Mouse (Mus musculus): ENCODE measurements at regions not wholly inside any gene's neighbourhood (a gene's known extent, or its start where the extent isn't known, plus 50 kb on each side); places are given as distances from the start of the nearest gene placed in this dataset.
"Not testable (repeated sequence)": the region's sequence is repeated elsewhere in the genome, so short reads cannot be mapped to it uniquely, and the experiment has no call there.

DNA sequence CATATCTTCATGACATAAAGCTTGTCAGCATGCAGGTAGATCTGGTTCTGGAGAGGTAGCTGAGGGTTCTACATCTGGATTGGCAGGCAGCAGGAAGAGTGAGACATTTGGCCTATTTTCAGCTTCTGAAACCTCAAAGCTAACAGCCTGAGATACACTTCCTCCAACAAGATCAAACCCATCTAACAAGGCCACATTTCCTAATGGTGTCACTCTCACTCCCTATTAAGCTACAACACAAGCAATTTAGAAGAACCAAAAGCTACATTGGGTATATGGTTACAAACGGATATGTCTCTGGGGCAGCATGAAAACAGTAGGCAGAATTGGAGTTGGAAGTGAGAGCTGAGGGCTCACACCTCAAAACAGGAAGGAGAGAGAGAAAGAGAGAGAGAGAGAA, 325.7 kb upstream of the Nrxn1 start:
- no peaks in the 10 kb centered on the region for H3K36me3 ChIP-seq (ENCODE audit: control insufficient read depth, insufficient read depth, low read length, poor library complexity, severe bottlenecking)
- no peaks in the 10 kb centered on the region for H3K4me1 ChIP-seq (ENCODE audit: control insufficient read depth in 2 of 2, insufficient read depth in 2 of 2, low read length in 2 of 2, poor library complexity in 1 of 2)
- no peak for DNase-seq (ENCODE audit: low read depth, low spot score)
- H3K9me3 ChIP-seq (ENCODE audit: control insufficient read depth, insufficient read depth, low read depth, low read length), result no peaks in the 10 kb centered on the region
- H3K4me3 ChIP-seq (ENCODE audit: insufficient read depth in 1 of 2, low read depth in 1 of 2, low read length in 2 of 2, poor library complexity in 1 of 2, severe bottlenecking in 1 of 2), result no peak overlapping the region
- in situ Hi-C loops (cut with MboI; ENCODE audit: low sequenced_read_pairs in 2 of 2, unreplicated experiment in 2 of 2), result no loop called here
- no peak overlapping the region for H3K9ac ChIP-seq (ENCODE audit: insufficient read depth, low read depth, low read length, poor library complexity, severe bottlenecking)
- H3K27ac ChIP-seq (ENCODE audit: insufficient read depth, low read depth, low read length, poor library complexity, severe bottlenecking), result no peak overlapping the region
- no peak for TF ChIP-seq HCFC1 (IDR thresholded peaks at IDR 0.05; ENCODE audit: borderline replicate concordance, insufficient read depth, low read length)
- no peak for TF ChIP-seq ZC3H11A (IDR thresholded peaks at IDR 0.05; ENCODE audit: borderline replicate concordance, low read depth, low read length)
- no peak for TF ChIP-seq CHD2 (IDR thresholded peaks at IDR 0.05; ENCODE audit: low read depth, low read length)
- no peak for TF ChIP-seq MAFK (IDR thresholded peaks at IDR 0.05; ENCODE audit: insufficient read depth, low read depth, low read length)
- TF ChIP-seq ZNF384 (IDR thresholded peaks at IDR 0.05; ENCODE audit: low read depth, low read length), result no peak

- in situ Hi-C loops (cut with MboI; ENCODE audit: low sequenced_read_pairs in 2 of 2, unreplicated experiment in 2 of 2), result no loop called here
- no peak overlapping the region for H3K9ac ChIP-seq (ENCODE audit: insufficient read depth, low read depth, low read length, poor library complexity, severe bottlenecking)
These were observed 298.3 kb upstream of the Nrxn1 start for GRCm38 (mm10) chr17:91390969-91391764.

GRCm38 (mm10) chr17:91389937-91390623, 297.2 kb upstream of the Nrxn1 start:
- H3K9me3 ChIP-seq (ENCODE audit: control insufficient read depth, insufficient read depth, low read depth, low read length); H3K9ac ChIP-seq (ENCODE audit: insufficient read depth, low read depth, low read length, poor library complexity, severe bottlenecking); in situ Hi-C loops (cut with MboI; ENCODE audit: low sequenced_read_pairs in 2 of 2, unreplicated experiment in 2 of 2); DNase-seq (ENCODE audit: low read depth, low spot score); H3K4me1 ChIP-seq (ENCODE audit: control insufficient read depth in 2 of 2, insufficient read depth in 2 of 2, low read length in 2 of 2, poor library complexity in 1 of 2); H3K4me3 ChIP-seq (ENCODE audit: insufficient read depth in 1 of 2, low read depth in 1 of 2, low read length in 2 of 2, poor library complexity in 1 of 2, severe bottlenecking in 1 of 2); H3K27ac ChIP-seq (ENCODE audit: insufficient read depth, low read depth, low read length, poor library complexity, severe bottlenecking); H3K36me3 ChIP-seq (ENCODE audit: control insufficient read depth, insufficient read depth, low read length, poor library complexity, severe bottlenecking): not testable (repeated sequence)

More at GRCm38 (mm10) chr17:91390969-91391764, 298.3 kb upstream of the Nrxn1 start:
- no peak for DNase-seq (ENCODE audit: low read depth, low spot score)
- Histone ChIP-seq H3K27ac (ENCODE audit: insufficient read depth, low read depth, low read length, poor library complexity, severe bottlenecking) (no peak overlapping the region), H3K9me3 (ENCODE audit: control insufficient read depth, insufficient read depth, low read depth, low read length) (no peaks in the 10 kb centered on the region), H3K4me1 (ENCODE audit: control insufficient read depth in 2 of 2, insufficient read depth in 2 of 2, low read length in 2 of 2, poor library complexity in 1 of 2) (no peaks in the 10 kb centered on the region), H3K4me3 (ENCODE audit: insufficient read depth in 1 of 2, low read depth in 1 of 2, low read length in 2 of 2, poor library complexity in 1 of 2, severe bottlenecking in 1 of 2) (no peak overlapping the region), H3K36me3 (ENCODE audit: control insufficient read depth, insufficient read depth, low read length, poor library complexity, severe bottlenecking) (no peaks in the 10 kb centered on the region)
- no peak for TF ChIP-seq MAFK (IDR thresholded peaks at IDR 0.05; ENCODE audit: insufficient read depth, low read depth, low read length)
- no peak for TF ChIP-seq CHD2 (IDR thresholded peaks at IDR 0.05; ENCODE audit: low read depth, low read length)
- TF ChIP-seq ZNF384 (IDR thresholded peaks at IDR 0.05; ENCODE audit: low read depth, low read length), result no peak
- no peak for TF ChIP-seq ZC3H11A (IDR thresholded peaks at IDR 0.05; ENCODE audit: borderline replicate concordance, low read depth, low read length)
- TF ChIP-seq HCFC1 (IDR thresholded peaks at IDR 0.05; ENCODE audit: borderline replicate concordance, insufficient read depth, low read length), result no peak

DNA sequence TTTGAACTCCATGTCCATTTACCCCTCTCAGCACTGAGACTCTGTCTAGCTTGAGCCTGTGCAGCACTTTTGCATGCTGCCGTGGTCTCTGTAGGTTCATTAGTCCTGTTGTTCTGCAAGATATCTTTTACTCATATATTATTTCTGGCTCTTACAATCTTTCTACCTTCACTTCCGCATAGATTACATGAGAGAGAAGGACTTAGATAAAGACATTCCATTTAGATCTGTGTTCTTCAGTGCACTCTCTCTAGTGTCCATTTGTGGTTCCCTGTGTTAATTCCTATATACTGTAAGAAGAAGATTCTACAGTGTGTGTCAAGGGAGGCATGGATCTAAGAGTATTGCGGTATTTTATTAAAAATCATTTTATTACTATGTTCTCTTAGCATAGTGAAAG, 295.6 kb upstream of the Nrxn1 start:
- TF ChIP-seq MAFK (IDR thresholded peaks at IDR 0.05; ENCODE audit: insufficient read depth, low read depth, low read length), result no peak
- TF ChIP-seq CHD2 (IDR thresholded peaks at IDR 0.05; ENCODE audit: low read depth, low read length), result no peak
- TF ChIP-seq HCFC1 (IDR thresholded peaks at IDR 0.05; ENCODE audit: borderline replicate concordance, insufficient read depth, low read length), result no peak
- in situ Hi-C loops (cut with MboI; ENCODE audit: low sequenced_read_pairs in 2 of 2, unreplicated experiment in 2 of 2), result no loop called here
- H3K9ac ChIP-seq (ENCODE audit: insufficient read depth, low read depth, low read length, poor library complexity, severe bottlenecking), result no peak overlapping the region
- no peak overlapping the region for H3K27ac ChIP-seq (ENCODE audit: insufficient read depth, low read depth, low read length, poor library complexity, severe bottlenecking)
- no peaks in the 10 kb centered on the region for H3K36me3 ChIP-seq (ENCODE audit: control insufficient read depth, insufficient read depth, low read length, poor library complexity, severe bottlenecking)
- no peak for DNase-seq (ENCODE audit: low read depth, low spot score)
- no peaks in the 10 kb centered on the region for H3K9me3 ChIP-seq (ENCODE audit: control insufficient read depth, insufficient read depth, low read depth, low read length)
- H3K4me3 ChIP-seq (ENCODE audit: insufficient read depth in 1 of 2, low read depth in 1 of 2, low read length in 2 of 2, poor library complexity in 1 of 2, severe bottlenecking in 1 of 2), result no peak overlapping the region
- H3K4me1 ChIP-seq (ENCODE audit: control insufficient read depth in 2 of 2, insufficient read depth in 2 of 2, low read length in 2 of 2, poor library complexity in 1 of 2), result no peaks in the 10 kb centered on the region
